Mouse (Mus musculus) limb, embryonic 13.5 days (tissue): ENCODE measurements around the gene Rbm18. TPM values are rescaled to one million over a fixed set of nuclear protein-coding genes. Genes with fewer than 3 reads are reported as not detected.

Source experiments
- ATAC-seq: fragments of 200-750 bp; cut with Nextera tagmentation; 2 replicates; pipeline ENCODE4 v1.8.0; 2017; ENCODE audit warnings: low read depth, moderate number of reproducible peaks, moderate TSS enrichment; ENCODE audit not compliant: low FRiP score
- H3K27ac ChIP-seq: fragments of 300-500 bp; sonication (generic); 2 replicates; pipeline ENCODE4 v1.5.1; 2015; ENCODE audit warnings: inconsistent platforms, mild to moderate bottlenecking, moderate library complexity
- H3K27me3 ChIP-seq: fragments of 300-500 bp; sonication (generic); 2 replicates; pipeline ENCODE4 v1.6.1; 2015; ENCODE audit warnings: mild to moderate bottlenecking, inconsistent platforms
- H3K36me3 ChIP-seq: fragments of 300-500 bp; sonication (generic); 2 replicates; pipeline ENCODE4 v1.6.1; 2015; ENCODE audit warnings: inconsistent platforms, mild to moderate bottlenecking, moderate library complexity
- H3K4me1 ChIP-seq: fragments of 300-500 bp; sonication (generic); 2 replicates; pipeline ENCODE4 v1.6.1; 2015; ENCODE audit warnings: inconsistent platforms
- H3K4me2 ChIP-seq: fragments of 300-500 bp; sonication (generic); replicated peaks from 2 replicates; pipeline ENCODE4 v1.6.1; 2015; ENCODE audit warnings: inconsistent platforms, mild to moderate bottlenecking, moderate library complexity
- H3K4me3 ChIP-seq: fragments of 300-500 bp; sonication (generic); 2 replicates; pipeline ENCODE4 v1.5.1; 2015; ENCODE audit warnings: moderate library complexity, mild to moderate bottlenecking, inconsistent platforms
- H3K9ac ChIP-seq: fragments of 300-500 bp; sonication (generic); 2 replicates; pipeline ENCODE4 v1.6.1; 2015; ENCODE audit warnings: mild to moderate bottlenecking, inconsistent platforms
- H3K9me3 ChIP-seq: fragments of 300-500 bp; sonication (generic); 2 replicates; pipeline ENCODE4 v1.6.1; 2016; ENCODE audit warnings: inconsistent platforms
- WGBS: fragments of 180-500 bp; shearing (Covaris S2); methylation state at CpG from one replicate; pipeline ENCODE4 v1.1.7; 2015; 5-methylcytosine and 5-hydroxymethylcytosine counted together
- polyA plus RNA-seq: library from polyadenylated mRNA; unstranded; fragments of >200 nt; fragmentation: Nextera tagmentation; extraction: Ambion mirVana; gene quantifications from 2 replicates; pipeline ENCODE4 v1.2.1, GENCODE M21; 2015

The Rbm18 gene
- polyA plus RNA-seq, 1 experiment from 2014 or later: 94.2 TPM

- Histone ChIP-seq H3K4me2 (peak overlapping the region; percentile 84), H3K4me1 (peaks cover 36% of the 10 kb centered on the region), H3K27ac (no peak overlapping the region), H3K4me3 (peak overlapping the region; percentile 45), H3K9me3 (no peaks in the 10 kb centered on the region), H3K9ac (no peak overlapping the region), H3K36me3 (no peaks in the 10 kb centered on the region), H3K27me3 (peaks cover 100% of the 10 kb centered on the region)
- WGBS: 1% methylated on average over 38 of the region's 38 CpGs
- ATAC-seq: no peak; the same call in 1 of the 2 replicates
Measured at GRCm38 (mm10) chr2:36103555-36104367, 32.8 kb downstream of the Rbm18 start.

GRCm38 (mm10) chr2:36103069-36103554 is 33.5 kb downstream of the Rbm18 start:
- Histone ChIP-seq H3K9me3 (no peaks in the 10 kb centered on the region), H3K9ac (no peak overlapping the region), H3K27ac (no peak overlapping the region), H3K4me3 (peak overlapping the region; percentile 45), H3K27me3 (peaks cover 100% of the 10 kb centered on the region), H3K4me1 (peaks cover 39% of the 10 kb centered on the region), H3K4me2 (peak overlapping the region; percentile 84), H3K36me3 (no peaks in the 10 kb centered on the region)
- WGBS: under 1% methylated on average over 21 of the region's 21 CpGs
- no peak for ATAC-seq

GRCm38 (mm10) chr2:36102559-36102946 is 34.0 kb downstream of the Rbm18 start:
- Histone ChIP-seq H3K4me3 (peak overlapping the region; percentile 45), H3K36me3 (no peaks in the 10 kb centered on the region), H3K4me1 (peaks cover 39% of the 10 kb centered on the region), H3K9me3 (no peaks in the 10 kb centered on the region), H3K27me3 (peaks cover 100% of the 10 kb centered on the region), H3K4me2 (peak overlapping the region; percentile 84), H3K27ac (no peak overlapping the region), H3K9ac (0 out of 2 replicates have a peak overlapping the region, but pooled peaks have one; percentile 31)
- no peak for ATAC-seq
- WGBS: 2% methylated on average over 21 of the region's 21 CpGs

- peaks cover 100% of the 10 kb centered on the region for H3K27me3 ChIP-seq
- H3K27ac ChIP-seq: no peak overlapping the region
- peak overlapping the region; percentile 45 for H3K4me3 ChIP-seq
- peak overlapping the region; percentile 84 for H3K4me2 ChIP-seq
- no peaks in the 10 kb centered on the region for H3K9me3 ChIP-seq
- H3K4me1 ChIP-seq: peaks cover 39% of the 10 kb centered on the region
- H3K9ac ChIP-seq: 0 out of 2 replicates have a peak overlapping the region, but pooled peaks have one; percentile 31
- ATAC-seq: no peak
- no peaks in the 10 kb centered on the region for H3K36me3 ChIP-seq
- WGBS: 3% methylated on average over 28 of the region's 28 CpGs
Measured at GRCm38 (mm10) chr2:36101866-36102558, 34.6 kb downstream of the Rbm18 start.

GRCm38 (mm10) chr2:36099739-36100138 is 36.8 kb downstream of the Rbm18 start:
- Histone ChIP-seq H3K36me3 (no peaks in the 10 kb centered on the region), H3K4me2 (no peak overlapping the region), H3K9me3 (no peaks in the 10 kb centered on the region), H3K4me3 (no peak overlapping the region), H3K9ac (no peak overlapping the region), H3K4me1 (peaks cover 29% of the 10 kb centered on the region), H3K27ac (no peak overlapping the region), H3K27me3 (peaks cover 100% of the 10 kb centered on the region)
- no peak for ATAC-seq
- WGBS: 12% methylated on average over 6 of the region's 6 CpGs

GRCm38 (mm10) chr2:36098021-36098420 is 38.6 kb downstream of the Rbm18 start:
- no peak overlapping the region for H3K27ac ChIP-seq

GRCm38 (mm10) chr2:36097129-36097815 is 39.3 kb downstream of the Rbm18 start:
- Histone ChIP-seq H3K9ac (no peak overlapping the region), H3K27ac (no peak overlapping the region)
- no peak for ATAC-seq

More at GRCm38 (mm10) chr2:36098021-36098420, 38.6 kb downstream of the Rbm18 start:
- ATAC-seq: no peak
- 3% methylated on average over 5 of the region's 5 CpGs for WGBS
- Histone ChIP-seq H3K36me3 (no peaks in the 10 kb centered on the region), H3K4me1 (peaks cover 17% of the 10 kb centered on the region), H3K4me2 (no peak overlapping the region), H3K27me3 (peaks cover 100% of the 10 kb centered on the region), H3K9ac (no peak overlapping the region), H3K9me3 (no peaks in the 10 kb centered on the region), H3K4me3 (no peak overlapping the region)

GRCm38 (mm10) chr2:36093914-36094475 is 42.6 kb downstream of the Rbm18 start:
- Histone ChIP-seq H3K27ac (no peak overlapping the region), H3K36me3 (no peaks in the 10 kb centered on the region), H3K4me1 (peaks cover 21% of the 10 kb centered on the region), H3K27me3 (peaks cover 100% of the 10 kb centered on the region), H3K4me3 (peak overlapping the region; percentile 3; the same call in 1 of the 2 replicates), H3K9me3 (no peaks in the 10 kb centered on the region), H3K4me2 (peak overlapping the region; percentile 16; the same call in 1 of the 2 replicates), H3K9ac (no peak overlapping the region)
- no peak for ATAC-seq
- WGBS: 3% methylated on average over 31 of the region's 31 CpGs

More at GRCm38 (mm10) chr2:36097129-36097815, 39.3 kb downstream of the Rbm18 start:
- Histone ChIP-seq H3K36me3 (no peaks in the 10 kb centered on the region), H3K4me3 (no peak overlapping the region), H3K27me3 (peaks cover 100% of the 10 kb centered on the region), H3K9me3 (no peaks in the 10 kb centered on the region), H3K4me2 (no peak overlapping the region), H3K4me1 (peaks cover 9% of the 10 kb centered on the region; the same call in 1 of the 2 replicates)
- 4% methylated on average over 18 of the region's 18 CpGs for WGBS

GRCm38 (mm10) chr2:36093301-36093700 is 43.3 kb downstream of the Rbm18 start:
- H3K4me1 ChIP-seq: peaks cover 21% of the 10 kb centered on the region
- H3K4me3 ChIP-seq: no peak overlapping the region
- ATAC-seq: no peak
- H3K27ac ChIP-seq: no peak overlapping the region
- H3K9me3 ChIP-seq: no peaks in the 10 kb centered on the region
- no peak overlapping the region for H3K4me2 ChIP-seq
- 19% methylated on average over 7 of the region's 7 CpGs for WGBS
- peaks cover 100% of the 10 kb centered on the region for H3K27me3 ChIP-seq
- no peaks in the 10 kb centered on the region for H3K36me3 ChIP-seq
- no peak overlapping the region for H3K9ac ChIP-seq

GRCm38 (mm10) chr2:36092748-36093147 is 43.8 kb downstream of the Rbm18 start:
- Histone ChIP-seq H3K27ac (no peak overlapping the region), H3K4me2 (no peak overlapping the region), H3K27me3 (peaks cover 100% of the 10 kb centered on the region), H3K4me1 (peaks cover 19% of the 10 kb centered on the region), H3K4me3 (no peak overlapping the region), H3K9ac (no peak overlapping the region), H3K9me3 (no peaks in the 10 kb centered on the region), H3K36me3 (no peaks in the 10 kb centered on the region)
- 3% methylated on average over 4 of the region's 4 CpGs for WGBS
- no peak for ATAC-seq

- Histone ChIP-seq H3K27me3 (peaks cover 100% of the 10 kb centered on the region), H3K4me2 (peak overlapping the region; percentile 85), H3K4me1 (peaks cover 19% of the 10 kb centered on the region), H3K36me3 (no peaks in the 10 kb centered on the region), H3K9ac (peak overlapping the region; percentile 55), H3K9me3 (no peaks in the 10 kb centered on the region), H3K27ac (no peak overlapping the region), H3K4me3 (peak overlapping the region; percentile 47)
- ATAC-seq: peak; percentile 78
- WGBS: 1% methylated on average over 70 of the region's 70 CpGs
Measured at GRCm38 (mm10) chr2:36090853-36091741, 45.5 kb downstream of the Rbm18 start.
